Mouse (Mus musculus): ENCODE results near the gene Zfp239. TPM values are rescaled to one million over a fixed set of nuclear protein-coding genes. Genes with fewer than 3 reads are reported as not detected.
"Not testable (repeated sequence)": the region's sequence is repeated elsewhere in the genome, so short reads cannot be mapped to it uniquely, and the experiment has no call there.

Gene Zfp239
- polyA plus RNA-seq, 1 experiment from 2014 or later = 16.8 TPM

GRCm38 (mm10) chr6:117871034-117871433, 9.1 kb downstream of the Zfp239 start:
- H3K27me3 ChIP-seq (ENCODE audit: control insufficient read depth, insufficient read depth, low read depth, low read length) = no peaks in the 10 kb centered on the region
- no peaks in the 10 kb centered on the region for H3K9me3 ChIP-seq (replicated peaks; ENCODE audit: control insufficient read depth, low read length, poor library complexity, severe bottlenecking)
- H3K4me2 ChIP-seq (ENCODE audit: low read length) = no peak overlapping the region
- ATAC-seq = no peak
- no peak overlapping the region for H3K27ac ChIP-seq (ENCODE audit: low read length)
- H3K4me3 ChIP-seq (ENCODE audit: low read depth, low read length) = no peak overlapping the region
- no peak overlapping the region for H3K9ac ChIP-seq (ENCODE audit: low read depth, low read length)
- H3K36me3 ChIP-seq (ENCODE audit: control insufficient read depth, insufficient read depth, low read length) = peaks cover 10% of the 10 kb centered on the region
- 80% methylated on average over 14 of the region's 14 CpGs for WGBS
- H3K4me1 ChIP-seq (ENCODE audit: control insufficient read depth, insufficient read depth, low read length) = no peaks in the 10 kb centered on the region

- not testable (repeated sequence) for ATAC-seq; H3K4me1 ChIP-seq (ENCODE audit: control insufficient read depth, insufficient read depth, low read length)
- 91% methylated on average over 7 of the region's 7 CpGs for WGBS
Observed at GRCm38 (mm10) chr6:117873450-117873849, 11.6 kb downstream of the Zfp239 start.

GRCm38 (mm10) chr6:117874621-117875281, 12.9 kb downstream of the Zfp239 start:
- no peaks in the 10 kb centered on the region for H3K4me1 ChIP-seq (ENCODE audit: control insufficient read depth, insufficient read depth, low read length)
- H3K27ac ChIP-seq (ENCODE audit: low read length) = no peak overlapping the region
- H3K36me3 ChIP-seq (ENCODE audit: control insufficient read depth, insufficient read depth, low read length) = peaks cover 10% of the 10 kb centered on the region
- H3K9me3 ChIP-seq (replicated peaks; ENCODE audit: control insufficient read depth, low read length, poor library complexity, severe bottlenecking) = no peaks in the 10 kb centered on the region
- ATAC-seq = no peak
- H3K9ac ChIP-seq (ENCODE audit: low read depth, low read length) = no peak overlapping the region
- no peaks in the 10 kb centered on the region for H3K27me3 ChIP-seq (ENCODE audit: control insufficient read depth, insufficient read depth, low read depth, low read length)
- no peak overlapping the region for H3K4me2 ChIP-seq (ENCODE audit: low read length)
- no peak overlapping the region for H3K4me3 ChIP-seq (ENCODE audit: low read depth, low read length)
- WGBS = 86% methylated on average over 3 of the region's 3 CpGs

More at GRCm38 (mm10) chr6:117873450-117873849, 11.6 kb downstream of the Zfp239 start:
- H3K4me2 ChIP-seq (ENCODE audit: low read length); H3K9ac ChIP-seq (ENCODE audit: low read depth, low read length); H3K9me3 ChIP-seq (replicated peaks; ENCODE audit: control insufficient read depth, low read length, poor library complexity, severe bottlenecking); H3K4me3 ChIP-seq (ENCODE audit: low read depth, low read length); H3K27me3 ChIP-seq (ENCODE audit: control insufficient read depth, insufficient read depth, low read depth, low read length); H3K27ac ChIP-seq (ENCODE audit: low read length): not testable (repeated sequence)
- H3K36me3 ChIP-seq (ENCODE audit: control insufficient read depth, insufficient read depth, low read length) = peaks cover 10% of the 10 kb centered on the region

GRCm38 (mm10) chr6:117878700-117879407, 17.0 kb downstream of the Zfp239 start:
- Histone ChIP-seq H3K36me3 (ENCODE audit: control insufficient read depth, insufficient read depth, low read length) (no peaks in the 10 kb centered on the region), H3K9ac (ENCODE audit: low read depth, low read length) (peak overlapping the region; percentile 72), H3K4me3 (ENCODE audit: low read depth, low read length) (peak overlapping the region; percentile 55), H3K27me3 (ENCODE audit: control insufficient read depth, insufficient read depth, low read depth, low read length) (no peaks in the 10 kb centered on the region), H3K27ac (ENCODE audit: low read length) (peak overlapping the region; percentile 97), H3K4me2 (ENCODE audit: low read length) (peak overlapping the region; percentile 85), H3K9me3 (replicated peaks; ENCODE audit: control insufficient read depth, low read length, poor library complexity, severe bottlenecking) (no peaks in the 10 kb centered on the region), H3K4me1 (ENCODE audit: control insufficient read depth, insufficient read depth, low read length) (peaks cover 5% of the 10 kb centered on the region)
- 11% methylated on average over 26 of the region's 26 CpGs for WGBS
- ATAC-seq = peak; percentile 92

GRCm38 (mm10) chr6:117879408-117880115, 17.7 kb downstream of the Zfp239 start:
- H3K4me1 ChIP-seq (ENCODE audit: control insufficient read depth, insufficient read depth, low read length) = peaks cover 5% of the 10 kb centered on the region
- no peaks in the 10 kb centered on the region for H3K36me3 ChIP-seq (ENCODE audit: control insufficient read depth, insufficient read depth, low read length)
- peak overlapping the region; percentile 85 for H3K4me2 ChIP-seq (ENCODE audit: low read length)
- H3K9me3 ChIP-seq (replicated peaks; ENCODE audit: control insufficient read depth, low read length, poor library complexity, severe bottlenecking) = no peaks in the 10 kb centered on the region
- peak overlapping the region; percentile 55 for H3K4me3 ChIP-seq (ENCODE audit: low read depth, low read length)
- WGBS = under 1% methylated on average over 65 of the region's 67 CpGs
- H3K9ac ChIP-seq (ENCODE audit: low read depth, low read length) = peak overlapping the region; percentile 72
- ATAC-seq = peak; percentile 96
- no peaks in the 10 kb centered on the region for H3K27me3 ChIP-seq (ENCODE audit: control insufficient read depth, insufficient read depth, low read depth, low read length)
- H3K27ac ChIP-seq (ENCODE audit: low read length) = peak overlapping the region; percentile 97

GRCm38 (mm10) chr6:117880394-117880838, 18.5 kb downstream of the Zfp239 start:
- no peak overlapping the region for H3K9ac ChIP-seq (ENCODE audit: low read depth, low read length)
- H3K36me3 ChIP-seq (ENCODE audit: control insufficient read depth, insufficient read depth, low read length) = no peaks in the 10 kb centered on the region
- H3K4me1 ChIP-seq (ENCODE audit: control insufficient read depth, insufficient read depth, low read length) = peaks cover 5% of the 10 kb centered on the region
- peak overlapping the region; percentile 55 for H3K4me3 ChIP-seq (ENCODE audit: low read depth, low read length)
- WGBS = 32% methylated on average over 3 of the region's 3 CpGs
- H3K27ac ChIP-seq (ENCODE audit: low read length) = peak overlapping the region; percentile 97
- no peak for ATAC-seq
- peak overlapping the region; percentile 85 for H3K4me2 ChIP-seq (ENCODE audit: low read length)
- no peaks in the 10 kb centered on the region for H3K9me3 ChIP-seq (replicated peaks; ENCODE audit: control insufficient read depth, low read length, poor library complexity, severe bottlenecking)
- no peaks in the 10 kb centered on the region for H3K27me3 ChIP-seq (ENCODE audit: control insufficient read depth, insufficient read depth, low read depth, low read length)

GRCm38 (mm10) chr6:117881229-117881628, 19.3 kb downstream of the Zfp239 start:
- no peak overlapping the region for H3K4me3 ChIP-seq (ENCODE audit: low read depth, low read length)
- no peaks in the 10 kb centered on the region for H3K27me3 ChIP-seq (ENCODE audit: control insufficient read depth, insufficient read depth, low read depth, low read length)
- no peaks in the 10 kb centered on the region for H3K36me3 ChIP-seq (ENCODE audit: control insufficient read depth, insufficient read depth, low read length)
- ATAC-seq = no peak
- WGBS = 28% methylated on average over 7 of the region's 7 CpGs
- H3K9ac ChIP-seq (ENCODE audit: low read depth, low read length) = no peak overlapping the region
- H3K4me1 ChIP-seq (ENCODE audit: control insufficient read depth, insufficient read depth, low read length) = peaks cover 5% of the 10 kb centered on the region
- H3K27ac ChIP-seq (ENCODE audit: low read length) = no peak overlapping the region
- no peak overlapping the region for H3K4me2 ChIP-seq (ENCODE audit: low read length)
- no peaks in the 10 kb centered on the region for H3K9me3 ChIP-seq (replicated peaks; ENCODE audit: control insufficient read depth, low read length, poor library complexity, severe bottlenecking)

- ATAC-seq = no peak
- Histone ChIP-seq H3K9ac (ENCODE audit: low read depth, low read length) (no peak overlapping the region), H3K27me3 (ENCODE audit: control insufficient read depth, insufficient read depth, low read depth, low read length) (no peaks in the 10 kb centered on the region), H3K27ac (ENCODE audit: low read length) (no peak overlapping the region), H3K36me3 (ENCODE audit: control insufficient read depth, insufficient read depth, low read length) (no peaks in the 10 kb centered on the region), H3K4me1 (ENCODE audit: control insufficient read depth, insufficient read depth, low read length) (peaks cover 5% of the 10 kb centered on the region), H3K9me3 (replicated peaks; ENCODE audit: control insufficient read depth, low read length, poor library complexity, severe bottlenecking) (no peaks in the 10 kb centered on the region), H3K4me3 (ENCODE audit: low read depth, low read length) (no peak overlapping the region), H3K4me2 (ENCODE audit: low read length) (no peak overlapping the region)
- WGBS = 79% methylated on average over 7 of the region's 7 CpGs
Observed at GRCm38 (mm10) chr6:117881997-117882396, 20.1 kb downstream of the Zfp239 start.

GRCm38 (mm10) chr6:117885943-117886342, 24.0 kb downstream of the Zfp239 start:
- H3K9ac ChIP-seq (ENCODE audit: low read depth, low read length) = no peak overlapping the region
- no peak overlapping the region for H3K4me2 ChIP-seq (ENCODE audit: low read length)
- no peaks in the 10 kb centered on the region for H3K36me3 ChIP-seq (ENCODE audit: control insufficient read depth, insufficient read depth, low read length)
- H3K27me3 ChIP-seq (ENCODE audit: control insufficient read depth, insufficient read depth, low read depth, low read length) = no peaks in the 10 kb centered on the region
- WGBS = 88% methylated on average over 2 of the region's 2 CpGs
- no peak overlapping the region for H3K4me3 ChIP-seq (ENCODE audit: low read depth, low read length)
- no peak for ATAC-seq
- no peak overlapping the region for H3K27ac ChIP-seq (ENCODE audit: low read length)
- H3K4me1 ChIP-seq (ENCODE audit: control insufficient read depth, insufficient read depth, low read length) = no peaks in the 10 kb centered on the region
- H3K9me3 ChIP-seq (replicated peaks; ENCODE audit: control insufficient read depth, low read length, poor library complexity, severe bottlenecking) = no peaks in the 10 kb centered on the region
